Mouse (Mus musculus) bone marrow macrophage, adult 2 months (primary cell): Measurements from ENCODE around the gene Aspg. TPM values are rescaled to one million over a fixed set of nuclear protein-coding genes. Genes with fewer than 3 reads are reported as not detected.

Experiments
- H3K27ac ChIP-seq: 2 replicates; pipeline ENCODE4 v1.5.1; 2012; ENCODE audit warnings: low read depth, low read length; ENCODE audit not compliant: insufficient read depth
- H3K4me1 ChIP-seq: 2 replicates; pipeline ENCODE4 v1.6.1; 2012; ENCODE audit warnings: low read length; ENCODE audit not compliant: control insufficient read depth, insufficient read depth
- H3K4me3 ChIP-seq: 2 replicates; pipeline ENCODE4 v1.5.1; 2012; ENCODE audit warnings: mild to moderate bottlenecking, low read length, moderate library complexity; ENCODE audit not compliant: insufficient read depth
- CTCF ChIP-seq: IDR thresholded peaks from 2 replicates; pipeline ENCODE4 v1.5.1; 2012; ENCODE audit warnings: low read depth, mild to moderate bottlenecking, low read length, moderate library complexity
- POLR2A ChIP-seq: IDR thresholded peaks from 2 replicates; pipeline ENCODE4 v1.6.1; 2012; ENCODE audit warnings: mild to moderate bottlenecking, low read depth, low read length, borderline replicate concordance
- polyA plus RNA-seq: library from polyadenylated mRNA; stranded (reverse); fragments of >200 nt; gene quantifications from 2 replicates; pipeline ENCODE4 v1.2.4, GENCODE M21; 2012; ENCODE audit not compliant: missing spikeins, insufficient read depth, insufficient read length

Aspg gene
- polyA plus RNA-seq, 1 experiment, result not detected

DNA sequence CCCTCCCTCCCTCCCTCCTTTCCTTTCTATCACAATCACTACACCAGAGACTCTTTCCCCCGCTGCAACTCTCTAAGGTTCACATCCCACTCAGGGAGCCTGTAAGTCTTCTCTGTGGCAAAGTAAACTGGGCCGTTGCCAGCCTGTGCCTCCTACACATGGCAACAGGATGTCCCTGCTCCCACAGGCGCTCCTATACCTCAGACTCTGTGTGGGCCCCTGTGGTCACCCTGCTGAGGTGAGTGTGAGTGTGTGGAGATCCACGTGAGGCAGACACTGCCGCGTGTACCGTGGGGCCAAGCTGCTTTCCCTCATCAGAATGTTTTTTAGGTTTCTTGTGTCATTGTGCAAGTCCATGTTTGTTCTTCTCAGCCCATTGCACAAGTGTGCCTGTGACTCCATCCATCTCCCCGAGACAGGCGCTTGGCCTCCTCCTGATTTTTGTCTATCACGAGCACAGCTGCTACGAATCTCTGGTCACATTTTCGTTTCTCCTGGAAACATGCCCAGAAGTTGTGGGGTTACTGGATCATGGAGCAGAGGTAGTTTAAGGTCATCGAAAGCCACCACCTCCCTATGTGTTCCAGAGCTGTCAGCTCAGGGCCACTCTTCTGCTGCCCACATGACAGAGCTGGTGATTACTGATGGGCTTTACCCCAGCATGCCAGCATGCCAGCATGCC, 10.3 kb upstream of the Aspg start:
- Histone ChIP-seq H3K4me1 (no peaks in the 10 kb centered on the region), H3K4me3 (no peak overlapping the region), H3K27ac (no peak overlapping the region)
- TF ChIP-seq POLR2A (no peak), CTCF (no peak)

GRCm38 (mm10) chr12:112096733-112097117, 9.8 kb upstream of the Aspg start:
- Histone ChIP-seq H3K4me3 (no peak overlapping the region), H3K27ac (no peak overlapping the region), H3K4me1 (no peaks in the 10 kb centered on the region)
- TF ChIP-seq CTCF (no peak), POLR2A (no peak)

DNA sequence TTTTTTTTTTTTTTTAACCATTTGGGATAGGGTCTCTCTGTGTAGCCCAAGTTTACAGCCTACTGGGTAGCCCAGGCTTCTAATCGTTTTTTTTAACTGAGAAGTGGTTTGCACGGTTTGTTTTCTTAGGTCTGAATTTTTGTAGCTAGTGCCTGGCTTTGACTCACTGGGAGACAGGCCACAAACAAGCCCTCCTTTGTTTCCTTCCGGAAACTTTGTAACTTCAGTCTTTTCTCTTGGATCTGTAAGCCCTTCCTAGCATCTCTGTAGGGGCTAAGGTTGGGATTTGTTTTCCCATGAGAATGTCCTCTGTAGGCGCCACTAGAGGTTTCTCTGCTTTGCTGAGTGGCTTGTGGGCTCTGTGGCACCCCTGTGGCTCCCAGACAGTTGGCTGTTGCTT, 6.4 kb upstream of the Aspg start:
- TF ChIP-seq POLR2A (no peak), CTCF (no peak)
- Histone ChIP-seq H3K4me1 (no peaks in the 10 kb centered on the region), H3K4me3 (no peak overlapping the region), H3K27ac (no peak overlapping the region)

GRCm38 (mm10) chr12:112101045-112101444, 5.4 kb upstream of the Aspg start:
- Histone ChIP-seq H3K27ac (no peak overlapping the region), H3K4me3 (no peak overlapping the region), H3K4me1 (no peaks in the 10 kb centered on the region)
- TF ChIP-seq CTCF, result no peak
- no peak for TF ChIP-seq POLR2A

- no peaks in the 10 kb centered on the region for H3K4me1 ChIP-seq
- H3K27ac ChIP-seq, result no peak overlapping the region
- no peak for TF ChIP-seq POLR2A
- no peak for TF ChIP-seq CTCF
- no peak overlapping the region for H3K4me3 ChIP-seq
Observed at GRCm38 (mm10) chr12:112103179-112103578, 3.3 kb upstream of the Aspg start.

DNA sequence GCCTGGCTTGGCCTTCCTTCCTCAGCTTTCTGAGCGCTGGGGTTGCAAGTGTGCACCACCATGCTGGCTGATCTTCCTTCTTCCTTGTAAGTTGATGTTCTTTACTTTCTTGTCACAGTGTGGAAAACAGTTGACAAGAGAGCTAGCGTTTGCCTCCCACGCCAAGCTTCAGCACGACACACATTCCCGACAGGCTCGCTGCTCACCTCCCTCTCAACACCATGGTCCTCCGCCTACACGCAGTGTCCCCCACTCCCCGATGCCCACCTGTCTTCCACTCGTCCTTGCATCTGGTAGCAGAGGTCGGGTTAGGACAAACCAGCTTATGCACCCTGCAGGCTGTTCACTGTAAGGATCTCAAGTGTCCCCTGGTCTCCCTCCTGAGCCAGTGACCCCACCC, 1.6 kb upstream of the Aspg start:
- no peaks in the 10 kb centered on the region for H3K4me1 ChIP-seq
- no peak overlapping the region for H3K4me3 ChIP-seq
- TF ChIP-seq POLR2A (no peak), CTCF (no peak)
- H3K27ac ChIP-seq, result no peak overlapping the region

- Histone ChIP-seq H3K4me1 (no peaks in the 10 kb centered on the region), H3K4me3 (no peak overlapping the region), H3K27ac (no peak overlapping the region)
- TF ChIP-seq CTCF, result no peak
Observed at GRCm38 (mm10) chr12:112107685-112108084, 1.2 kb downstream of the Aspg start.

GRCm38 (mm10) chr12:112108696-112109445, 2.4 kb downstream of the Aspg start:
- Histone ChIP-seq H3K4me3 (no peak overlapping the region), H3K27ac (no peak overlapping the region)
- TF ChIP-seq POLR2A, result no peak
- no peak for TF ChIP-seq CTCF

DNA sequence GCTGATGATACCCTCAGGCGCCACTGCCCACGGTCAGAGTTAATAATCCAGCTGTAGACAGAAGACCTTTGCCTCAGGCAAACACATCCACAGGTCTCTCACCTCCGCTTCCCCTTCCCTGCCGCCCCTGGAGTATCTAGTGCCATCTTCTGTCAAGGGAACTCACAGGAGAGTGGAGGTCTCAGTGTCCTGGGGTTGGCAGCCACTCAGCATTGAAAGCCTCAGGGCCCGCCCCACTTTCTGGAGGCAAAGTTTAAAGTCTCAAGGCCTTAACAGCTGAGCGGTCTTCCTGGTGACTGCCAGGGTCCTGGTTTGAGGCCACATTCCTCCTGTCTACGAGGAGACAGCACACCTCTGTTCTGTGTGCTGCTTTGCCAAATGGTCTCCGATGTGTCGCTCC, 3.2 kb downstream of the Aspg start:
- H3K4me3 ChIP-seq, result no peak overlapping the region
- TF ChIP-seq POLR2A, result no peak
- TF ChIP-seq CTCF, result no peak
- no peaks in the 10 kb centered on the region for H3K4me1 ChIP-seq
- H3K27ac ChIP-seq, result no peak overlapping the region

More at GRCm38 (mm10) chr12:112108696-112109445, 2.4 kb downstream of the Aspg start:
- no peaks in the 10 kb centered on the region for H3K4me1 ChIP-seq

DNA sequence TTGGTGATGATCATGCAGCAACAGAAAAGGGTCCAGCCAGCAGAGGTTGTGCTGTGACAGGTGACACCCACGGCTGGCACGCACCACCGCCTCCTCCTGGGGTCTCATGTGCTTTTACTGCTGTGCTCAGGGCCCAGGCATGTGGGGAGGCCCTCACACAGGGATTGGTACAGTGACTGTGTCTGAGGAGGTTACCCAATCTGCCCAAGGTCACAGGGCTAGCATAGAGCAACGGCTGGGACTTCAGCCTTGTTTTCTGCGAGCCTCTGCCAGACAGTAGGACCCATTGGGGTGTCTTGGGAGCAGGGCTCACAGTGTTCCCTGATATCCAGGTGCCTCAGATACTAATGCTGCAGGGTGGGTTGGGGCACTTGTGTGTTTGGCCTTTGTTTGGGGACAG, 4.8 kb downstream of the Aspg start:
- no peak overlapping the region for H3K4me3 ChIP-seq
- TF ChIP-seq POLR2A (no peak), CTCF (no peak)
- H3K27ac ChIP-seq, result no peak overlapping the region
- H3K4me1 ChIP-seq, result no peaks in the 10 kb centered on the region
